Mouse (Mus musculus) retina, postnatal 7 days (tissue): Measurements from ENCODE around the gene Sec16a.

Source experiments
- DNase-seq: peaks from one replicate; pipeline ENCODE4 v3.0.0-alpha.2; 2012; ENCODE audit warnings: low read depth, low spot score

The Sec16a gene

DNA sequence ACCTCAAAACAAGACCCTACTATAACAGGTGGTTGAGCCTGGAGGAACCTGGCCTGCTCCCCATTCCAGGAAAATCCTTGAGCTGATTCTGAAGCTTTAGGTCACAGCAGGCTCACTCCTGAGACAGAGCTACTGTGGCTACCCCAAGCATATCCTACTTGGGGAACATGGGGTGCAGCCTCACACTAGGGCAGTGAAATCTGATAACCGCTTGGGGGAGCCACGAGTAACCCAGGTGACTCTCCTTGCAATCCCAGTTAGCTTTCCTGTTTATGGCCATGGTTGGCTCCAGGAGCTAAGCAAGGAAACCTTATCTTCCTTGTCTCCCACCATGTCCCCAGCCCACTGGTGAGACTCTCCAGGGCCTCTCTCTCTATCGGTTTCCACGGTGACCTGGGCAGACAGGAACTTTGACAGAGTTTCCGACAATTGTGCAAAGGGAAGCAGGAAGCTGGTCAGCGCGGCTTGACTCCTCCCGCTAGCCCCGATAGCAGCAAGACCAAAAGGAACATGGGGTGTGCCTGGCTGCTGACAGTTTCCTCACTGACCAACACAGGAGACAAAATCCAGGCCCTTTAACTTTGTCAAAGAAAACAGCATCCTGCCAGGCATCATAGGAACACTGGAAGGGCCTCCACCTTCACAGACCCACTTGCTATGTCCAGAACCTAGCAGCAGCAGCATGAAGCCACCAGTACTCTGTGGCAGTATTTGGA is 29.9 kb upstream of the Sec16a start:
- DNase-seq = no peak

DNA sequence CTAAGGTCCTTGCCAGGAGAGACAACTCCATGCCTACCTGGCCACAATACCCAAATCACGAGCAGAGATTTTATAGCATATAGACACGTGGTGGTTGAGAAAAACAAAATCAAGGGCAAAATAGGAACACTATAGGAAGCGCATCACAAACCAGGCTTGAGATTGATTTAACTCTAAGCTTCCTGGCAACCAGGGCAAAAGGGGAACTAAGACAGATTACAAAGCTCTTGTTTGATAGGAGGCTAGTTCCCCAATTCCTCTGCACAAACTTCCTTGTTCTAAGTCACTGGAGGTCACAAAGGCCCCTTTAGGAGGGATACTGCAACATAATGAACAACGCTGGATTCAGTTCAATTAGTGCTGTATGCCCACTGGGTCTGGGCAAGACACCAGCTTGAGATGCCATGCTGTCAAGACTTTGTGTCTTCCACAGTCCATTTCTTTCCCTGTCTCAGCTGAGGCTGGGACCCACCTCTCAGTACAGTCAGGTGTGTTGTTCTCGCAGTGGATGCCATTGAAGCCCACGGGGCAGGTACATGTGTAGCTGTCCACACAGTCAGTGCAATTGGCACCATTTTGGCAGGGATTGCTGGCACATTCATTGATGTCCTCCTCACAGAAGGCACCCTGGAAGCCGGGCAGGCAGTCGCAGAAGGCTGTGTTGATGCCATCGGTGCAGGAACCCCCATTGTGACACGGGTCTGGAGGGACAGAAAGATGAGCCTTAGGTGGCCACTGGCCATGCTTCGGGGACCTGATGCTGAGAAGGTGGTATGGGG is 27.5 kb upstream of the Sec16a start:
- DNase-seq = no peak

DNA sequence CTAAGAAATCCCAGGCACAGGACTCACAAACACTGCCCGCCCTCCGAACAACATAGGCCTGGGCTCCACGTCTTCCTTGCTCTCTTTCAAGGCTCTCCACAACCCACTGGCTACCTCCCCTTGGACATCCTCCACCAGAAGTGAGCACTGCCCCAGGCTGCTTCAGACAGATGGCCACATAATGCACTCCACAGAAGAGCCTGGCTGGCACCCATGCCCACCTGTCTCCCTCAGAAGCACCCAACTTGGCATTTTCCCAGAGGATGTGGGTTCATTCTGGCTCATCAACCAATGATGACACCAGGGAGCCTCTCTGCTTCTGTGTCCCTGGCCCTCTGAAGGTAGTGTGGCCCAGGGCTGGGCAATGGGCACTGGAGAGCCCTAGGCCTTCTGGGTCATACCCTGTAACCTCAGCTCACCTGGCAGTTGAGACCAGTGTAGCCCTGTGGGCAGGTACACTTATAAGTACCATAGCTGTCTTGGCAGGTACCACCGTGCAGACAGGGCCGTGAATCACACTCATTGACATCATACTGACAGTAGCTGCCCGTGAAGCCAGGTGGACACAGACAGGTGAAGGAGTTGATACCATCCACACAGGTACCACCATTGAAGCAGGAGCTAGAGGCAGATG is 26.8 kb upstream of the Sec16a start:
- DNase-seq = no peak

DNA sequence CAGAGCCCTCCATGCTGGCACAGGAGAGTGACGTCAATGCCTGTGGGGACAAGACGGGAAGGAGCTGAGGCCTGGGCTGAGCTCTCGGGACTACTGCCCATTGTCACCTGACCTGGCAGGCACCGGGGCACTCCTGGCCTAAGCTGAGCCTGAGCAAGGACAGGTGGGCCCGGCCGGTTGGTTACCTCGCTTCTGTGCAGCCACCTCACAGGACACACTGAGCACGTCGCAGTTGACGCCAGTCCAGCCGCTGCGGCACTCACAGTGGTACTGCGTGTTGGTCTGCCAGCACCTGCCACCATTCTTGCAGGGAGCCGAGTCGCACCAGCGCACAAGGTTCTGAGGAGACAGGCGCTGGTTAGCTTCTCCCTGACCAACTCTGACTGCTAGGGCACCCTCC is 26.0 kb upstream of the Sec16a start:
- no peak for DNase-seq

DNA sequence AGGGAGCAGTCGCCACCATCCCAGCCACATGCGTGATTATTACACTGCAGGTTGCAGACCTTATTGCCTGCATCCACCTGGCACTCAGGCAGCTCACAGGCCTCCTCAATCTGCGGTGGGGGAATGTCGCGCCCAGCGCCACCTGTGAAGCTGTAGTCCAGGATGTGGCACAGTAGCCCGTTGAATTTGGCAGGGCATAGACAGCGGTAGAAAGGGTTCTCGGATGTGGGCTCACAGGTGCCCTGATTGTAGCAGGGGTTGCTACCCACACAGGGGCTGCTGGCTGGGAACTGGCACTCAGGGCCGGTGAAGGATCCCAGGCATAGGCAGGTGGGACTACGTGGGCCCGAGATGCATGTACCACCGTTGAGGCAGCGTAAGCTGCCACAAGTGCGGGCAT is 23.4 kb upstream of the Sec16a start:
- no peak for DNase-seq

DNA sequence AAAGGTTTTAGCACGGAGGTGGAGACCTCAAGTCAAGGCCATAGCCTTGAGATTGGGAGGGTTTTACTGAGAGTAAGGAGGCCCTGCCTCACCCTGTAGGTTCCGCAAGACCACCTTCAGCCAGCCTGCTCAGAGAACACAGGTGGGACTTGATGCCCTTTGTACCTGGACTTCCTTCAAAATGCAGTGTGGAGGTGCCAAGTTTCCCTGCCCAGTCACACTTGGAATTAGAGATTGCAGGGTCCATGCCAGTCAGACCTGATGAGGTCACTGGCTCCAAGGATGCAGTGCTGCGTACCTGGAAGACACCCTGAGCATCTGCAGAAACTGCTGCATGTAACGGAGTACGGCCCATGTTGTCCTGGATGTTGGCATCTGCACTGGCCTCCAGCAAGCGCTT is 18.4 kb upstream of the Sec16a start:
- DNase-seq = no peak

DNA sequence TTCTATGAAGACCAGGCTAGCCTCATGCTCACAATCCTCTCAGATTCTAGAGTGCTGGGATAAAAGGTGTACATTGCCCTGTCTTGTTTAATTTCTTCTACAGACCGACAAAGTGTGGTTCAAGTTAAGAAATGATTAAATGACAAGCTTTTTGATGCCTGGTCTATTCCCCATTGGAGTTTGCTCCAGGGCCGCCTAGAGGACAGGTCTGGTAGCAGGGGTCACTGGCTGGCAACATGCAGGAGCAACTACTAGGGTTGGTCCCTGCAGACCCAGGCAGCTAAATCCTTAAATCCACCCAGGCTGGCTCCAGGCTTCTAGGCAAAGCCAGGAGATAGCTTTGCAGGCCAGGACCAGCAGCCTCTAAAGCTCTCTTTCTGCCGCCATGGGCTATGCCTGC is 18.0 kb upstream of the Sec16a start:
- no peak for DNase-seq

DNA sequence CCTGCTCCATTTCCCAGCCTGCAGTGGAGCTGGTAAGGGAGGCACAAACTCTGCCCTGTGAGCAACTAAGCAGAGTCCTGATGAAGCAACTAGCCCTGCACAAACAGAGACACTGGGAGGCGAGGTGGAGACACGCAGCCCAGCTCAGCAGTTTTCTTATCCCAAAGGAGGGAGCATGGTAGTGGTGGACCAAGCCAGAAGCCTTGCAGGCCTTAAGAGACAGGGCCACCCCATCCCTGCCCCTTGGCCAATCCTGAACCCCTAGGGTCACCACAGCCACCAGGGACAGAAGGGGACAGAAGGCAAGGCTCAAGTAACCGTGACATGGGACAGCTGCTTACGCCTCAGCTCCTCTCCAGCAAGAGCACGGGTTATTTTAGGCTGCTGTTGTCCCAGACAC is 16.7 kb upstream of the Sec16a start:
- DNase-seq = no peak

DNA sequence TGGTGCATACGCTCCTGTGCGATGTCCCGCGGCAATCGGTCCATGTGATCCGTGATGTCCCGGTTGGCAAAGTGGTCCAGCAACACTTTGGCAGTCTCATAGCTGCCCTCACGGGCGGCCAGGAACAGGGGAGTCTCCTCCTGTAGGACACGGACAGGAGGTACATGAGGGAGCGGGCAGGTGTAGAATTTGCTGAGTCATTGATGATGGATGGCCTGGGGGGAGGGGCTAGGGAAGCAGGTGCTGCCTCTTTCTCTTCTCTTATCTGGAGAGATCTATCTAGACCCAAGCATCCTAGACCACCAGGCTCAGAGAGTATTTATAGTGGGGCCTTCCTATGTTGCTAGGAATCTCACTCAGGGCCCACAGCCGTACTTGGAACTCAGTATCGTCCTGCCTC is 15.8 kb upstream of the Sec16a start:
- no peak for DNase-seq

DNA sequence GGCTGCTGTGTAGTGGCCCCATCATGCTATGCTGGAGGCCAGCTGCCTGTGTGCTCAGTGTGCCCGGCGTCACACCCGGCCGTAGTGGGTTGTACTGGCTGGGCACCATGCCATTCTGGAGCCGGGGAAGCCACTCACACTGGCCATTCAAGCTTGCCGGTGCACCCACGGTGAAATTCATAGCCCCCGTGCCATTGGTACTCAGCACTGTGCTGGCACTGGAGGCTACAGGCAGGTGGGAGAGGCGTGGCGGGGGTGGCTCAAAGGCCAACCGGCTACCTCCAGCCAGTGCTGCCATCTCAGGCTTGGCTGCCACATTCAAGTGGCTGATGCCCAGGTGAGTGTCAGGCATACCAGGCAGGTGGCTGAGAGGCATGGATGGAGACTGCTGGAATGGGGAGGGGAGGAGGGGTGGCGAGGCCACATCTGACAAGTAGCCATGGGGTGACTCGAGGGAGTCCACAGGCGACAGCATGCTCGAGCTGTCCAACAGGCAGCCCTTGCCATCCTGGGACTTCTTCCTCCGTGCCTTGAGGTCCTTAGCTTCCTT is 15.2 kb upstream of the Sec16a start:
- DNase-seq = no peak

DNA sequence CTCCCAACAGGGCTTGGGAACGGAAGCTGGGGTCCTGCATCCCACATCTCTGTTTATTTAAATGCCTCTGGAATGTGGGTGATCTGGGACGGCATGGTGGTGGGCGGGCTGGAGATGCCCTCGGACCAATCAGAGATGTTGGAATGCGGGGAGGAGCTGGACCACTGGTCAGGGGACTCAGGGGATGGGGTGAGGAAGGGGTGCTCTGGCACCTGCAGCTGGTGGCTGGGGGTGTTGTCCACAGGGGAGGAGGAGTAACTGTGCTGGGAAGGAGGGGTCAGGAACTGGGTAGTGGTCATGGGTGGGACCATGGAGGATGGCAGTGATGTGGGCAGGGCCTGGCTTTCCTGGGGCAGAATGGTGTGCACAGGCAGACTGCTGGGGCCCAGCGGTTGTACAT is 14.5 kb upstream of the Sec16a start:
- DNase-seq = no peak

DNA sequence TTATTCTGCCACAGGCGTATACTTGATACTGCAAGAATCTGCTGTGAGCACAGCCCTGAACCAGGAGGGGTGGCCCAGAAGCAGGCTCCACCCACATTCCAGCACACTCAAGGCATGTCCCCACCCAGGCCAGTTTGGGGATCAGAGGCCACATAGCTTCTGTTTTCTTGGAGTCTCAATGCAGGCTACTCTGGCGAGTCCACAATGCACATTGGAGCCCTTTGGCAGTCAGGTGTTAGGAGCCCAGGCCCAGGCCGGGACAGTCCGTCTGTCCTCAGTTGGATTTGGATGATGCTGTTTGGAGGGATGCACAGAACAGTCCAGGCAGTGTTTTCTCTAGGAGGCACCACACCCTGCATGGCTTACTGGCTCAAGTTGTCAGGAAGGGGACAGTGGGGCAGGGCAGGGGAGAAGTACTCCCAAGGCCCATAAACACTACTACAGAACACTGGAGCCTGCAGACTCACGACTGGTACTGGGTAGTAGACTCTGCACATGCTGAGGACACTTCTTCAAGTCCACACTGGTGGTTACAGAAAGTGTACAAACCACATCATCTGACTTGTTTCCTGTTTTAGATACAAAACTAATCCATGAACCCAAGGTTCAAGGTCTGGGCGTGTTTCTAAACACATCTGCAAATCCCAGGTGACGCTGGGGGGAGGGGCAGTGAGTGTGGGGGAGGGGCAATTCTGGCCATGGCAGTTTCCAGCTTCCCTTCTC is 13.5 kb upstream of the Sec16a start:
- no peak for DNase-seq

DNA sequence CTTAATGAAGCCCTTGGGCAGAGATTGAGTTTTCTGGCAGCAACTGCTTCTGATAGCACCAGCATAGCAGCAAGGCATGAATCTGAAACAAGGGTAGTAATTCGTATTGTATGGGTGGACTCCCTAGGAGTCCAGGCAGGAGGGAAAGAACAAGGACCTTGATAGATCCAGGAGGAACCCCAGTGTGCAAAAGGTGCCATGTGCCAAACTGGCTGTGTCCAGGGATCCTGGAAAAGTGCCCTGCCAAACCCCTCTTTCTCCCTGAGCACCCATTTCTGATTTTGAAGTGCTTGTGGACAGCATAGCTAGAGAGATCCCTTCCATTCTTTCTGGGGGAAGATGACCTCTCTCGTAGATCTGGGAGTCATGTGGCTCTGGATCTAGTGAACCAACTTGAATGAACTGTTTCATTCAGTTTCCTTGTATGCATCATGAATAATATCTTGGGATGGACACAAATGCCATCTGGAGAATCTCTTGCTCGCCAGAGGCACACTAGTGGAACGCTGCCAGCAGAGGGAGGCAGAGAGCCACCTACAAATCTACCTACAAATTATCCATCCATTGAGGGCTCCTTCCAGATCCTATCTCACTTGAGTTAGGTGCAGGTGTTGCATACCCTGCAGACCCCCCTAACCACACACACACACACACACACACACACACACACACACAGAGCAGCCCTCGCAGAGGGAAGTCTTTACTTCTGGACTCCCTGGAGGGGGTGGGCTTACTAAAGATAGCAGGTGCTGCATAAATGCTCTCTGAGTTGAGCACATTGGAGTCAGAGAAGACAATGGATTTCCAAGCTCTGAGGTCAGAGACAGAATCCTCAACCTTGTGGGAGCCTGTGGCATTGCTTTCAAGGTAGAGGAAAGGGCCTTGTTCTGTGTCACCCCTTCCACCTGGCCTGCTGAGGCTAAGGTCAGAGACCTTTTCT is 4.4 kb upstream of the Sec16a start:
- peak; percentile 71 for DNase-seq

DNA sequence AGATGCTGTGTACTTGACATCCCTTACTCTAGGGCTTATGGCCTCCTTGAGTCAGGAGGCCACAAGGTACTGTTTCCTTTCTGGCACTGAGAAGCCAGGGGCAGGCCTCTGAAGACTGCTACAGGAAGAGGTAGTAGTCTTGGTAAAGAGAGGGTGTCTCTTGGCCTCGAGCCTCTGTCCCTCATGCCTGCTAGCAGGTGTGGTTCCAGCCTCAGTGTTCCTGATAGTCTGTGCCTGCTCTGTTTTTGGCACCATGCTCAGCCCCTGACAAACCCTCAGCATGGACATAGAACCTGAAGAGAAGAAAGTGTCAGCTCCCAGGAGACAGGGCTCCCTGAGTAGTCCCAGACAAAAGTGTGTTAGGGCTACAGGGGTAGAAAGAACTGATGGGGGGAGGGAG is 2.4 kb upstream of the Sec16a start:
- no peak for DNase-seq

DNA sequence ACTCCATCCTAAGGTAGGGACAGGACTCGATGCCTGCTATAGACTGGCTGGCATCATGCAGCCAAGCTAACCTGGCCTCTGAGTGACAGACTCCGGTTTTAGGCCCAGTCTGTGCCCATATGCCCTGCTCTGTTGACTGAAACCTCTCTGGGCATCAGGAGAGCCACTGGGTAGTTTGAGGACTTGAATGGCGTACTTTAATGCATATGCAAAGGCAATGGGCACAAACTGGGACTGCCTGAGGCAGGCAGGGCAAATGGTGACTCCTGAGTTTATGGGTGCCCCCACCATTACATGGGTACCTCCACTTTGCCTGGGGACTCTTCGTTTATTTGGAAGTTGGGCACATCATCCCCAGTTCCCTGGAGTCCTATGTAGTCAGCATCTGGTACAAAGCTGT is 1.7 kb upstream of the Sec16a start:
- DNase-seq = no peak

DNA sequence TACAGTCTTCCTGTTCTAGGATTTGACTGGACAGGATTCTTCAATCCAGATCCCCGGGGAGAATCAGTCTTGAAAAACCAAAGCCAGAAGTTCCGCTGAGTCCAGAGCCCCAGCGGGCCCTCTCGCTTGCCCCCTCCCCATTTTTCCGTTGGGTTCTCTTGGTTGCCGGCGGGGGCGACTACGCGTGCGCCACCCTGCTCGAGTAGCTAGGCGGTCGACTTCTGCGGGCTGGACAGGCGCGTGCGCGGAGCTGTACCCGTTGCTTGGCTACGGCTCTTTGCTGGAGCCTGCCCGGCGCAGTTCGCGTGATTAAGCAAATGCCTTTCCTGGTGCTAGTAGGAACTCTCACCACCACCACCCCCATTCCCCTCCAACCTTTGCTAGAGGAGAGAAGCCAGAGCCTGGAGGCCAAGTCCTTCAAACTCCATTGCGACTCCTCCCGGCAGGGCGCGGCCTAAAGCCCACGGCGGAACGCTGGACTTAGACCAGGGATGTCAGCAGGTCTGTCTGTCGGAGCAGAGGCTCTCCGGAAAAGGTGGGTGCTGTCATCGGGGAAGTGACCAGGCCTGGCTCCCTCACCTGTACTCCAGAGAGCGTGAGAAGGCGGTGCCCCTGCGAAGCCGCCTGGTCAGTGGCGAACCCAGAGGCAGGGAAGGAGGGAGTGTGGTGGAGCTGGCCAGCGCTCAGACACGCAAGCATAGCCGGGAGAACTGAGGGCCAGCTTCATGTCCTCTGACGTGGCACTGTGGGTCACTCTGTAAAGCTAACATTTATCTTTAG is 840 bp upstream of the Sec16a start:
- peak; percentile 87 for DNase-seq

DNA sequence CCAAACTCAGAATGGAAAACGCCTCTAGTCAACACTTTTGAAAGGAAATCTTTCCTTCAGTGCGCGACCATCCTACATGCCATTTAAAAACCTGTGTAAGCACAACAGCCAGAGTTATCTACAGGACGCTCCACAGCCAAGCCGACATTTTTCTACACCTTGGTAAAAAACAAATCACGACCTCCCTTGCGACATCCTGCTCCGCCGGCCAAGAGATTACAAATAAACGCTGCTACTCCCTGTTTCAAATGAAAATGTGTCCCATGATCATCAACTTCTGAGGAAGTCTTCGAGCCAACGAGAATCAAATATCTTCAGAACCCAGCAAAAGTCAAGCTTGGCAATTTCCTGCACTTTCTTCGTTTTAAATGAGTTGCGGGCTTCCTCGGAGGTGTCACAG is 648 bp downstream of the Sec16a start:
- DNase-seq = no peak

DNA sequence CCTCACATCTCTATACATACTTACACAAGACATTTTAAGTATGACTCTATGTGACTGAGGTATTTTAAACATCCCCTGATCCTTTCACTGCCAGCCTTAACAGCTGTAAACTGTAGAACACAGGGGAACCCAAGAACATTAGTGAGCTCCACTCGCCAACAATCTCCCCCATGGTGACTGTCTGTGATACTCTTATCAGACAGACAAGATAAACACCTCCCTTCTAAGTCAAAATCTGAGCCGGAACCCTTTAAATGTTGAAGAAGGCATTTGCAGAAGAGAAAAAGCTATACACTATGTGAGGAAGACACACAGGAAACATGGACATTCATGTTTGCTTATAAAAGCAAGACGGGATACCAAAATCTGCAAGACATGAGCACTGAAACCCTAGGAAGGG is 1.1 kb downstream of the Sec16a start:
- DNase-seq = no peak

DNA sequence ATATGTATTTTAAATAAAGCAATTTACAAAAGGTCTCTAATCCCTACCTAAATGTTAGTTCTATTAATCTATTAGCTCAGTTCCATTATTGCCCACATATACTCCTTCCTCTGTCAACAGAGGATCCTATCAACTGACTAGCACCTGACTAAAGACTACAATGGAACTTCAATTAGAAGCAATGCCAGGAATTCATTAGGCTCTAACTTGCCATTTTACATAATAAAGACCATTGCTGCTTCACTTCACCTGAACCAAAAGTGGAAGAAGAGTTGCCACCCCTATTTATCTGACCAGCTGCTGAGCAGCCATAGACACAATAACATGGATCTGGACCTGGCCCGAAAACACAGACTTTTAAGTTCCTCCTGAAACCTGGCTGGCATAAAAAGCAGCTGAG is 2.2 kb downstream of the Sec16a start:
- DNase-seq = no peak

DNA sequence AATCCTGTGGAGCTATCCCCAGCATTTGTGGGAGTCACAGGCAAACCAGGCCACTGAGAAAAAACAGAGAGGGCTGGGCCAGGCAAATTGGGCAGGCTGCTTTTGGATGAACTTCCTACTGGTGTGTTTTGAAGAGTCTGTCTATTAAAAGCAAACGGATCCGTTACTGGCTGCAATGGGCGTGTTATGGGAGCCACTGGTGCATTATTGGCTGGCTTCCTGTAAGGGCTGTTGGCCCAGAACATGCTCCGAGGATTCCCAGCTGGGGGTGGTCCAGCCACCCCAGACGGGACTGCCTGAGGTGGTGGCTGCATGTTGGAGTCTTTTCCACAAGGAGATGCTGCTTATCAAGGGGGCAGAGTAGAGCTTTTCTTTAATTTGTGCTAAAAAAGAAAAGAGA is 3.3 kb downstream of the Sec16a start:
- DNase-seq = no peak
